ENCODE assay signal across 10 mouse cellular contexts in the genomic region with DNA sequence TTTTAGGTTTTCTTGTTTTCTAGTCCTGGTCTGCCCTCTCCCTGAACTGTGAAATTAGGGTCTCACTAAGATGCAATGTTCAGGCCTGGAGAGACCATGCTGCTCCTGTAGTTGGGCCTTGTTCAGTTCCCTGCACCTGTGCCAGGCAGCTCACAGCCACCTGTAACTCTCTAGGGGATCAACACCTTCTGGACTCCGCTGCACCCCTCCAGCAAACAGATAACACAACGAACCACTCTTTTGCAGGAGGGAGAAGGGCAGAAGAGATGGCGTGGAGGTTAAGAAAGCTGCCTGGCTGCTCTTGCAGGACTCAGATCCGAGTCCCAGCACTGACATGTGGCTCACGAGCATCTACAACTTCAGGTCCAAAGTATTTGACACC. TPM values are rescaled to one million over a fixed set of nuclear protein-coding genes. Genes with fewer than 3 reads are reported as not detected.
DNase-seq lines count a peak whose midpoint lies in the region; ATAC-seq and TF ChIP-seq lines count a peak whose summit lies in the region.
"Had no signal": no experiment of that assay in that cellular context is flagged by ENCODE, and none has a peak within 500 bp of the region (broad histone marks: within the 10 kb centered on the region; RNA-seq: fewer than 3 reads in every experiment).

No protein-coding gene starts in this region.

- no peak for ATAC-seq in lung, embryonic 16.5 days (ENCODE audit: low read depth)
- ATAC-seq in forebrain, embryonic 14.5 days: no peak
- no peak for ATAC-seq in limb, embryonic 13.5 days (ENCODE audit: low FRiP score, low read depth)
- no peak for ATAC-seq in neural tube, embryonic 15.5 days (ENCODE audit: low FRiP score)

- no peak for DNase-seq in lung, postnatal 10 days
- DNase-seq in forebrain, embryonic 14.5 days (ENCODE audit: low spot score): no peak
- no peak for DNase-seq in urinary bladder, postnatal 25 days (ENCODE audit: low spot score)
- DNase-seq in cerebellum, adult 11-12 months: no peak
- no peak for DNase-seq in left cerebral cortex, adult 2 months (ENCODE audit: extremely low spot score in 1 of 2, low spot score in 2 of 2)
- DNase-seq: kidney, adult 9 months; thymus, adult 18-20 months had no signal

- H3K27ac ChIP-seq in lung, embryonic 16.5 days (ENCODE audit: low read length): no peak overlapping the region
- no peak overlapping the region for H3K27ac ChIP-seq in forebrain, embryonic 14.5 days (ENCODE audit: low read depth, low read length)
- 0 out of 2 replicates have a peak overlapping the region, but pooled peaks have one; percentile 44 for H3K27ac ChIP-seq in limb, embryonic 13.5 days
- 0 out of 2 replicates have a peak overlapping the region, but pooled peaks have one; percentile 23 for H3K27ac ChIP-seq in neural tube, embryonic 15.5 days (replicated peaks)
- H3K27ac ChIP-seq in left cerebral cortex, adult 2 months: no peak overlapping the region

- TF ChIP-seq CTCF in left cerebral cortex, adult 2 months (IDR thresholded peaks at IDR 0.05): no peak

- H3K4me3 ChIP-seq in lung, embryonic 16.5 days (ENCODE audit: low read length): no peak overlapping the region
- peak overlapping the region; percentile 100 for H3K4me3 ChIP-seq in forebrain, embryonic 14.5 days (ENCODE audit: low read depth, low read length)
- peak overlapping the region; percentile 100 for H3K4me3 ChIP-seq in limb, embryonic 13.5 days
- H3K4me3 ChIP-seq in neural tube, embryonic 15.5 days (replicated peaks): peak overlapping the region; percentile 75
- no peak overlapping the region for H3K4me3 ChIP-seq in left cerebral cortex, adult 2 months

- H3K4me2 ChIP-seq in lung, embryonic 16.5 days (ENCODE audit: low read depth, low read length): peak overlapping the region; percentile 31
- peak overlapping the region; percentile 91 for H3K4me2 ChIP-seq in forebrain, embryonic 14.5 days (ENCODE audit: low read length)
- H3K4me2 ChIP-seq in limb, embryonic 13.5 days (replicated peaks): peak overlapping the region; percentile 89
- peak overlapping the region; percentile 68 for H3K4me2 ChIP-seq in neural tube, embryonic 15.5 days

- H3K9ac ChIP-seq in lung, embryonic 16.5 days (ENCODE audit: low read length): peak overlapping the region; percentile 39; the same call in 1 of the 2 replicates
- H3K9ac ChIP-seq in forebrain, embryonic 14.5 days (ENCODE audit: low read length): peak overlapping the region; percentile 100; the same call in 1 of the 2 replicates
- peak overlapping the region; percentile 98; the same call in 1 of the 2 replicates for H3K9ac ChIP-seq in limb, embryonic 13.5 days
- H3K9ac ChIP-seq in neural tube, embryonic 15.5 days (replicated peaks): peak overlapping the region; percentile 99; the same call in 1 of the 2 replicates

- no peaks in the 10 kb centered on the region for H3K36me3 ChIP-seq in lung, embryonic 16.5 days (ENCODE audit: control insufficient read depth, insufficient read depth, low read length)
- peaks cover 10% of the 10 kb centered on the region; the same call in 1 of the 2 replicates for H3K36me3 ChIP-seq in forebrain, embryonic 14.5 days (ENCODE audit: control insufficient read depth, insufficient read depth, low read length)
- H3K36me3 ChIP-seq in limb, embryonic 13.5 days: peaks cover 3% of the 10 kb centered on the region; the same call in 1 of the 2 replicates
- H3K36me3 ChIP-seq in neural tube, embryonic 15.5 days: no peaks in the 10 kb centered on the region

- H3K9me3 ChIP-seq in lung, embryonic 16.5 days (ENCODE audit: control insufficient read depth, low read length): no peaks in the 10 kb centered on the region
- H3K9me3 ChIP-seq in forebrain, embryonic 14.5 days (replicated peaks; ENCODE audit: control insufficient read depth, low read length): no peaks in the 10 kb centered on the region
- H3K9me3 ChIP-seq in limb, embryonic 13.5 days: no peaks in the 10 kb centered on the region
- no peaks in the 10 kb centered on the region for H3K9me3 ChIP-seq in neural tube, embryonic 15.5 days (replicated peaks)

- H3K4me1 ChIP-seq in lung, embryonic 16.5 days (replicated peaks; ENCODE audit: control insufficient read depth, insufficient read depth, low read length): peaks cover 40% of the 10 kb centered on the region
- H3K4me1 ChIP-seq in forebrain, embryonic 14.5 days (ENCODE audit: control insufficient read depth, insufficient read depth, low read length): peaks cover 33% of the 10 kb centered on the region
- peaks cover 41% of the 10 kb centered on the region for H3K4me1 ChIP-seq in limb, embryonic 13.5 days
- H3K4me1 ChIP-seq in neural tube, embryonic 15.5 days: peaks cover 58% of the 10 kb centered on the region

- intact Hi-C loops in left cerebral cortex, adult 2 months (cut with DNase I): no loop called here

- no peaks in the 10 kb centered on the region for H3K27me3 ChIP-seq in lung, embryonic 16.5 days (ENCODE audit: control insufficient read depth, insufficient read depth, low read depth, low read length)
- H3K27me3 ChIP-seq in forebrain, embryonic 14.5 days (replicated peaks; ENCODE audit: control insufficient read depth, insufficient read depth, low read length): no peaks in the 10 kb centered on the region
- no peaks in the 10 kb centered on the region for H3K27me3 ChIP-seq in limb, embryonic 13.5 days
- H3K27me3 ChIP-seq in neural tube, embryonic 15.5 days (replicated peaks): no peaks in the 10 kb centered on the region

- WGBS in lung, embryonic 16.5 days: 32% methylated on average over 5 of the region's 5 CpGs
- 46% methylated on average over 5 of the region's 5 CpGs for WGBS in forebrain, embryonic 14.5 days
- 56% methylated on average over 5 of the region's 5 CpGs for WGBS in limb, embryonic 13.5 days
- WGBS in neural tube, embryonic 15.5 days: 52% methylated on average over 5 of the region's 5 CpGs

RNA-seq across cellular contexts. Expression of a gene that starts 3.7 kb away (rescaled TPM):
- polyA plus RNA-seq in lung, embryonic 16.5 days (2015; fragmentation: Nextera tagmentation; extraction: Ambion mirVana): 460 and 462 TPM in 2 replicates
- polyA plus RNA-seq in forebrain, embryonic 14.5 days (2014; fragmentation: Nextera tagmentation; extraction: Ambion mirVana): 2,151 and 2,168 TPM in 2 replicates
- polyA plus RNA-seq in limb, embryonic 13.5 days (2015; fragmentation: Nextera tagmentation; extraction: Ambion mirVana): 557 and 558 TPM in 2 replicates
- polyA plus RNA-seq in neural tube, embryonic 15.5 days (2015; fragmentation: Nextera tagmentation; extraction: Ambion mirVana): 1,012 and 1,180 TPM in 2 replicates
- total RNA-seq in left cerebral cortex, adult 2 months (2021): 100 to 1,000 TPM; 158 to 161 TPM

RNA-seq across cellular contexts. Expression of a gene that starts 18.8 kb away (rescaled TPM):
- polyA plus RNA-seq in lung, embryonic 16.5 days (2015; fragmentation: Nextera tagmentation; extraction: Ambion mirVana): 71.0 and 74.7 TPM in 2 replicates
- 95.5 and 107 TPM in 2 replicates for polyA plus RNA-seq in forebrain, embryonic 14.5 days (2014; fragmentation: Nextera tagmentation; extraction: Ambion mirVana)
- polyA plus RNA-seq in limb, embryonic 13.5 days (2015; fragmentation: Nextera tagmentation; extraction: Ambion mirVana): 65.4 and 75.4 TPM in 2 replicates
- polyA plus RNA-seq in neural tube, embryonic 15.5 days (2015; fragmentation: Nextera tagmentation; extraction: Ambion mirVana): 95.5 and 96.2 TPM in 2 replicates
- 10 to 100 TPM; 57.6 to 67.2 TPM for total RNA-seq in left cerebral cortex, adult 2 months (2021)

RNA-seq across cellular contexts. Expression of a gene that starts 25.6 kb away (rescaled TPM):
- polyA plus RNA-seq in lung, embryonic 16.5 days (2015; fragmentation: Nextera tagmentation; extraction: Ambion mirVana): 889 and 930 TPM in 2 replicates
- 1,356 and 1,420 TPM in 2 replicates for polyA plus RNA-seq in forebrain, embryonic 14.5 days (2014; fragmentation: Nextera tagmentation; extraction: Ambion mirVana)
- polyA plus RNA-seq in limb, embryonic 13.5 days (2015; fragmentation: Nextera tagmentation; extraction: Ambion mirVana): 1,169 and 1,249 TPM in 2 replicates
- polyA plus RNA-seq in neural tube, embryonic 15.5 days (2015; fragmentation: Nextera tagmentation; extraction: Ambion mirVana): 882 and 892 TPM in 2 replicates
- 100 to 1,000 TPM; 274 TPM for total RNA-seq in left cerebral cortex, adult 2 months (2021)

RNA-seq across cellular contexts. Expression of a gene that starts 35.0 kb away (rescaled TPM):
- 7.2 and 7.4 TPM in 2 replicates for polyA plus RNA-seq in lung, embryonic 16.5 days (2015; fragmentation: Nextera tagmentation; extraction: Ambion mirVana)
- 11.5 and 14.6 TPM in 2 replicates for polyA plus RNA-seq in forebrain, embryonic 14.5 days (2014; fragmentation: Nextera tagmentation; extraction: Ambion mirVana)
- polyA plus RNA-seq in limb, embryonic 13.5 days (2015; fragmentation: Nextera tagmentation; extraction: Ambion mirVana): 9.3 and 10.2 TPM in 2 replicates
- 16.2 and 17.8 TPM in 2 replicates for polyA plus RNA-seq in neural tube, embryonic 15.5 days (2015; fragmentation: Nextera tagmentation; extraction: Ambion mirVana)
- 10 to 100 TPM; 11.9 to 18.0 TPM for total RNA-seq in left cerebral cortex, adult 2 months (2021)

RNA-seq across cellular contexts. Expression of a gene that starts 48.2 kb away (rescaled TPM):
- 0.74 and 2.9 TPM in 2 replicates for polyA plus RNA-seq in lung, embryonic 16.5 days (2015; fragmentation: Nextera tagmentation; extraction: Ambion mirVana)
- polyA plus RNA-seq in forebrain, embryonic 14.5 days (2014; fragmentation: Nextera tagmentation; extraction: Ambion mirVana): 0.12 TPM in 1 of 2 replicates, not detected in the other
- polyA plus RNA-seq in limb, embryonic 13.5 days (2015; fragmentation: Nextera tagmentation; extraction: Ambion mirVana): 0.15 and 0.19 TPM in 2 replicates
- 0.44 and 7.2 TPM in 2 replicates for polyA plus RNA-seq in neural tube, embryonic 15.5 days (2015; fragmentation: Nextera tagmentation; extraction: Ambion mirVana)
- total RNA-seq in left cerebral cortex, adult 2 months (2021): not detected

Comparison
In these comparisons a context has a peak if more than half of its experiments do, and no peak if none do; other contexts are left out.
1. H3K27ac ChIP-seq: peak in limb, embryonic 13.5 days (single experiment) and neural tube, embryonic 15.5 days (single experiment); none in lung, embryonic 16.5 days (single experiment), forebrain, embryonic 14.5 days (single experiment) and left cerebral cortex, adult 2 months (single experiment).
2. H3K4me2 ChIP-seq: peak in every context shown above with its lines; median percentile 91 in forebrain, embryonic 14.5 days; 89 in limb, embryonic 13.5 days; 68 in neural tube, embryonic 15.5 days; 31 in lung, embryonic 16.5 days.
3. H3K4me3 ChIP-seq: peak in forebrain, embryonic 14.5 days (single experiment), limb, embryonic 13.5 days (single experiment) and neural tube, embryonic 15.5 days (single experiment); none in lung, embryonic 16.5 days (single experiment) and left cerebral cortex, adult 2 months (single experiment).
4. H3K9ac ChIP-seq: peak in every context shown above with its lines; median percentile 100 in forebrain, embryonic 14.5 days; 99 in neural tube, embryonic 15.5 days; 98 in limb, embryonic 13.5 days; 39 in lung, embryonic 16.5 days.